Mouse (Mus musculus) megakaryocyte-erythroid progenitor cell, adult 5-6 weeks (primary cell): ENCODE results near the gene Tbk1. TPM values are rescaled to one million over a fixed set of nuclear protein-coding genes. Genes with fewer than 3 reads are reported as not detected.

Experiments used
- ATAC-seq: replicated peaks from 2 replicates; pipeline ENCODE4 v1.8.0; 2016; ENCODE audit warnings: mild to moderate bottlenecking, inconsistent platforms; ENCODE audit not compliant: severe bottlenecking, poor library complexity, low FRiP score, low TSS enrichment
- total RNA-seq, 2 experiments: library from RNA; stranded (forward) in 1 of 2; stranded (reverse) in 1 of 2; fragments of 200-1000, 215-1000 nt in 1 of 2; fragments of >200 nt in 1 of 2; fragmentation: Nextera tagmentation in 1 of 2; gene quantifications; 2 replicates each; pipeline ENCODE4 v1.2.3; 2014 to 2017

The Tbk1 gene
- total RNA-seq (2014; fragmentation: Nextera tagmentation) = 28.9 and 31.5 TPM in 2 replicates
- total RNA-seq (2017) = 31.3 and 47.5 TPM in 2 replicates

DNA sequence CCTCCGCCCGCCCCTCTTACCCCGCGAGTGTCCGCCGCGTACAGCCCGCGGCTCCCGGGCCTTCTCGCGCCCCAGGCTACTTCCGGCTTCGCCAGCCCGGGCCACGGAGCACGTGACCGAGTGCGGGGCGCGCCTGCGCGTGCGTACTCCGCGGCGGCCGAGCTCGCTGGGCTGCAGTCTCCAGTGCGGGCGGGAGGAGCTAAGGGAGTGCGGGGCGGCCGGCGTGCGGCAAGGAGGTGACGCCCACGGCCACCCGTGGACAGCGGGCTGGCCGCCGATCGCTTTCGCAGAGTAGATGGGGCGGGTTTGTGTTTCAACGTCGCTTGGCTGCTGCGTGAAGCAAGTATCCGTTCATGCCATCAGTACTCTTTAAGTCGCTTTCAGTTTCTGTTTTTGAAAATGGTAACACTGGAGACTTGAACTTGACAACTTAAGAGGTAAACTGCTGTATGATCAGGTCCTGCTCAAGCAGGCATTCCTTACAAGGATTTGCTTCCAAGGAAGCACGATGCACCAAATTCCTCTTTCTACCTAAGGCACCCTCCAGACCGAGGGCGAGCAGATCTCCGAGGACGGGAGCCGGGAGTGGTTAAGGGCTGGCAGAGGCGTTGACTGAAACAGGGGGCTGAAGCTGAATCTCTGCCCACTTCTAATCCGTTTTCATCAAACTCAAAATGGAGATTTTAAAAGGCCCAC lies at the start of gene Tbk1:
Tbk1 (minus strand) TSS at position 113 of the 696 bp plus-strand sequence.
- ATAC-seq = peak; percentile 78

DNA sequence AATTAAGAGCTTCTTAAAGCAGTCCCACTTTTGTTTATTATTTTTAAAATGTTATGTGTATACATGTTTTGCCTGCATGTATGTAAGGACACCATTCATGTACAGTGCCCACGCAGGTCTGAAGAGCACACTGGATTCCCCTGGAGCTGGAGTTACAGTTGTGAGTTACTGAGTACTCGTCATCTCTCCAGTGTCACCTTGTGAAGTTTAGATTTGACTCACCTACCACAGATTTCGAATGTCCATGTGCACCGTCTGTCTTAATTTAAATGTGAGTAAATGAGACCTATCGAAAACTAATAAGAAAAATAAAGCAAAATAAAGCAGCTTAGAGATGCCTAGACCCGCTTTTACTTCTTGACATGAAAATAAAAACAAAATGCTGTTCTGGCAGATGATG lies 49.7 kb upstream of the Tbk1 start:
- ATAC-seq = no peak

- no peak for ATAC-seq
Measured at GRCm38 (mm10) chr10:121634159-121634558, 47.6 kb upstream of the Tbk1 start.

DNA sequence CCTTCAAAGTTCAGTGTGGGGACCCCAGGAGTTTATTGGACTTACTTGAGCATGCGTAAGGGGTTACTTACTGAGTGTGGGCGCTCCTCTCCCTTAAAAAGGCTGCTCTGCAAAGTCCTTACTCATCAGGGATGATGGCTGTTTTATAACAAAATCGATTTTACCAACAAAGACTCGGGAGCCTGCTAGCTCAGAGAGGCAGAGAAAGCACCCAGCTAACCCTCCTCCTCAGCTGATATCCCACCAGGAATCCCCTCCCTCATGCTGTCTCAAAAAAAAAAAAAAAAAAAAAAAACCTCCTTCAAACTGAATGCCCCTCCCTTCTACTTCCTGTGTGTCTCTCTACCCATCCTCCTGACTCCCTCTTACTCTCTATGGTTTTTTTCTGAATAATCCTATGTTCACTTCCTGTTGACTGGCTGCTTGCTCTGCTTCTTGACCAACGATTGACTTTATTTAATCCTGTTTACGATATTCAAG lies 42.0 kb upstream of the Tbk1 start:
- ATAC-seq = no peak

GRCm38 (mm10) chr10:121627216-121627852 lies 40.7 kb upstream of the Tbk1 start:
- ATAC-seq = no peak

DNA sequence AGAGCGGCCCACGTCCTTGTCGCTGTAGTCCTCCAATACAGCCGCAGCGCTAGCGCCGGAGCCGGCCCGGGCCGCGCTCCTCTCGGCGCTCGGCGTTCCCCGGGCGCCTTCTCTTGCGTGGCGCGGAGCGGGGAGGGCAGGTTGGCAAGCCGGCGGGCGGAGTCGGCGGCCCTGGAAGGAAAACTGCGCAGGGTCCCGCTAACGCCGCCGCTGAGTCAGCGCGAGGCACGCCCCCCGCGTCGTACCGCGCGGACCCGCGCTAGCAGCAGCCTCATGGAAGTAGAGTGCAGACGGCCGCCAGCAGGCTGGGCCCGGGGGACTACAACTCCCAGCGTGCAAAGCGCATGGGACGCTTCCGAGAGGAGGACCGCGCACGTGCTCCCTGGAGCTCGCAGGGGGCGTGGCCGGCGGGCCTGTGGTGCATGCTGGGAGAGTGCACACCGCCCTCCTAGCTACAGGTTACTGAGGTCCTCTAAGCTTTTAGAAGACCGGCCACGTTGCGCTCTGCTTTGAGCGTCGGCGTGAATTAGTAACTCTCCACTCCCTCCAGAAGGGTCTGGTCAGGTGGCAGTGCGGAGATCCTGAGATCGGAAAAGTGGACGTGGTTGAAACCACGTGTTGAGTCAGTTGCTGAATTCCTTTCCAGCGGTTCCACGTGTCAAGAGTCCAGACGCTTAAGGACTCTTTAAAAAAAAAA lies 39.7 kb upstream of the Tbk1 start, which contains the start of gene Xpot:
Xpot (minus strand) TSS at position 147 of the 697 bp plus-strand sequence.
- ATAC-seq = peak; percentile 97

DNA sequence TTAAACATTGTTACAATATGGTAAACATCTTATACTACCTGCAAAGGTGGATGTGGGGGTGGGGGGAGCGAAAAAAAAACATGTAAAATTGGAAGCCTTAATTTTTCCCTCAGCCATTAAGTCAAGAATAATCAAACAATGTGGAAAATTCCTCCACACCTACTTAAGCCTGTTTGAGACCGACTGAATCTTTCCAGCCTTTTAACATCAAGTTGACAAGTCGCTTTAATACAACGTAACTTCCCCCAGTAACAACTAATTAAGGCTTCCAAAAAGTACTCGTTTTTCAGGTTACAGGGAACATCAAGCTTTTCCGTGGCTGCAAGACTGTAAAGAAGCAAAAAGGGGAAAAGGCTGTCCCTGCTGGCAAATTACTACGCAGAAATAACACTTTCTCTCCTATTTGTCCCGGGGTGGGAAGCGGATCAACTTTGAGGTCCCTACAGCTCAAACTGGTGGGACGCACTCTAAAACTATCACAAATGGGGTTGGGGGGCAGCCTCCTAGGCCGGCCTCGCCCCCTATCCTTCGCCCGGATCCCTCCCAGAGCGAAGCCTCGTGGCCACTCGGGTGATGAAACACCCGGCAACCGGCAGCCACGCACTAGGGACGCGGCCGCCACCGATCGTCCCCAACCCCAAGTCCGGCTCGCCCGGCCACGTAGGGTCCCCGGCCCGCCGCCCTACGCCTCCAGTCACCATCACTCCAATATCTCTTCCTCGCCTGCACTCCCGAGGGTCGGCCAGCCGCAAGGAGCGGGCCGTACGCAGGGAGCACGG lies 39.0 kb upstream of the Tbk1 start:
- peak; percentile 54 for ATAC-seq

DNA sequence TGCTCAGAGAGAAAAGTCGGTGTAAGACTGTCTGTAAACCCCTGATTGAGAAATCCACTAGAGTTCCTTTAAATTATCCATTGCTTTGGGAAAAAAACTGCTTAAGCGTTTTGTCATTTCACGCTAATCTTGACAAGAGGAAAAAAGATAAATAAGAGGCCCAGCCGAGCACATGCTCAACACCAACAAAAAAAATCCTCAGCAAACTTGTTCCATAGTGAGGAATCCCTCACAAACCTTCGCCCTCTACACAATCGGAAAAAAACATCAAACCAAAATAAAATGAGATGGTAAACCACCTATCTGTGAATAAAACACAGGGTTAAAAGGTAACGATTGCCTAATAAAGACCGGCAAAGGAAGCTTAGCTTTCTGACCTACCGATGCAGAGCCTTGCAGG lies 38.4 kb upstream of the Tbk1 start:
- ATAC-seq = no peak

GRCm38 (mm10) chr10:121623670-121624069 lies 37.1 kb upstream of the Tbk1 start:
- ATAC-seq = no peak

GRCm38 (mm10) chr10:121622431-121622830 lies 35.8 kb upstream of the Tbk1 start:
- ATAC-seq = no peak

- ATAC-seq = no peak
Measured at GRCm38 (mm10) chr10:121615935-121616334, 29.3 kb upstream of the Tbk1 start.

- no peak for ATAC-seq
Measured at GRCm38 (mm10) chr10:121615146-121615870, 28.7 kb upstream of the Tbk1 start.

DNA sequence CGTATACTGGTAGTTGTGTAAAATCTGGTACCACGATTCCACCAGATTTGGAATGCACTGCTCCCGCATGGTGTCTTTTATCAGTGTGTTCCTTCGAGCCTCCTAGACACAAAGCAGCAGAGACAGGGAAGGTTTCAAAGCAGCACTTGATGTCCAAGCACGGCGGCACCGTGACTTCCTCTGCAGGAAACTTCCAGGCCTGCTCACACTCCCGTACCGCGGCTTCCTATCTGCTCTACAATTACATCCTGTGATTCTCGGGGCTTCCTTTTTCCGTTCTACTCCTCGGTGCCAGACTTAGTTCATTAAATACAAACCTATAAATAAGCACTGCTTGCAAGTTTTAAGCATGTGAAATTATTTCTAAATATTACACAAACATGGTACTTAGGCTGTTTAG lies 27.0 kb upstream of the Tbk1 start:
- ATAC-seq = no peak

- no peak for ATAC-seq
Measured at GRCm38 (mm10) chr10:121612448-121612847, 25.9 kb upstream of the Tbk1 start.

- ATAC-seq = no peak
Measured at GRCm38 (mm10) chr10:121611587-121611986, 25.0 kb upstream of the Tbk1 start.

GRCm38 (mm10) chr10:121608177-121608576 lies 21.6 kb upstream of the Tbk1 start:
- no peak for ATAC-seq

GRCm38 (mm10) chr10:121604632-121605344 lies 18.2 kb upstream of the Tbk1 start:
- peak; percentile 76 for ATAC-seq

DNA sequence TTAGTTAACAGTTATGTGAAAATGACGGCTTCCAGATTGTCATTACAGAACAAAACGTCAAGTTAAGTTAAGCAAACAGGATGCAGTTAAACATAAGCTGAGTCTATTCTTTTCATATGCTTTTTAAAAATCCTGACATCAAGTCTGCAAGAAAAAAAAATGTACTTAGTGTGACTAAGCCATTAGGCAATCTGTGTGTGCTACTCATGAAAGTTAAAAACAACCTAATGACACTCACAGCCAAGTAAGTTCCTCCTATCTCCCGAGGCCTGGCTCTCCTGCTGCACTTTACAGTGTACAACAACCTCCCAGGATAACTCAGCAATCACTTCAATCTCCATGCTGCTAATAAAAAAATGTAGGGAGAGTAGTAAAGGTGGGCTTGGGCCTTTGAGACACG lies 17.0 kb upstream of the Tbk1 start:
- no peak for ATAC-seq
